Mouse (Mus musculus) erythroblast, adult 5-6 weeks (primary cell): ENCODE measurements around the gene Psmb6. TPM values are rescaled to one million over a fixed set of nuclear protein-coding genes. Genes with fewer than 3 reads are reported as not detected.
"Not testable (repeated sequence)": the region's sequence is repeated elsewhere in the genome, so short reads cannot be mapped to it uniquely, and the experiment has no call there.

Source experiments
- ATAC-seq: replicated peaks from 2 replicates; pipeline ENCODE4 v1.8.0; 2016; ENCODE audit warnings: moderate number of reproducible peaks, mild to moderate bottlenecking, moderate TSS enrichment, inconsistent platforms; ENCODE audit not compliant: poor library complexity, low FRiP score, severe bottlenecking
- total RNA-seq, 2 experiments: library from RNA; stranded (forward) in 1 of 2; stranded (reverse) in 1 of 2; fragments of 150-400 nt in 1 of 2; fragments of 200-764, 138-1000 nt in 1 of 2; gene quantifications; 2 replicates each; pipeline versions ENCODE4 v1.2.3 to v1.2.4; 2015 to 2017; ENCODE audit warnings: low replicate concordance in 2 of 2

Gene Psmb6
- total RNA-seq, 2 experiments from 2014 or later: 33.4 to 62.5 TPM

DNA sequence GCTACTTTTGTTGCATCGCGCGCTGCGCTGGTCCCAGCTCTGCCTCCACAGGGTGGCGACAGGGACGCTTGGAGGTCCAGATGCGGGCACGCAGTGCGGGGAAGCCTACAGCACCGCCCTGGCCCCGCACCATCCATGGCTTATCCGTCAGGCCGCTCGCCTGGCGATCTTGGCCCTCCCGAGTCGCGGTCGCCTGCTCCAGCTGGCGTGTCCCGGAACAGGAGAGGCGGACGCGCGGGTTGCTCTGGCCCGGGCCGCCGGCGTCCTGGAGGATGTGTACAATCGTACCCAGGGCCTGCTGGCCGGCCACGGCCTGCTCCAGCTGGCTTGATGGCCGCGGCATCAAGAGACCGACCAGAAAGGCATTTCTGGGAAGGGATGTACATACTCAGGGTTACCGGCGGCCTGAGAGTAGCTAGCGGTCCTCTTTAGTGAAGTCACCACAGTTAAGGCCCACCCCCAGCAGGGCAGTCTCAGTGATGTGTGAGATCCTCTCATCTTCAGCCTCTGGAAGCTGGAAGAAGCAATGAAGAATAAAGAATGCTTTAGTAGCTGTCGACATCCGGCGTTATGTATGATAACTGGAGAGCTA is 4.9 kb upstream of the Psmb6 start:
- no peak for ATAC-seq

DNA sequence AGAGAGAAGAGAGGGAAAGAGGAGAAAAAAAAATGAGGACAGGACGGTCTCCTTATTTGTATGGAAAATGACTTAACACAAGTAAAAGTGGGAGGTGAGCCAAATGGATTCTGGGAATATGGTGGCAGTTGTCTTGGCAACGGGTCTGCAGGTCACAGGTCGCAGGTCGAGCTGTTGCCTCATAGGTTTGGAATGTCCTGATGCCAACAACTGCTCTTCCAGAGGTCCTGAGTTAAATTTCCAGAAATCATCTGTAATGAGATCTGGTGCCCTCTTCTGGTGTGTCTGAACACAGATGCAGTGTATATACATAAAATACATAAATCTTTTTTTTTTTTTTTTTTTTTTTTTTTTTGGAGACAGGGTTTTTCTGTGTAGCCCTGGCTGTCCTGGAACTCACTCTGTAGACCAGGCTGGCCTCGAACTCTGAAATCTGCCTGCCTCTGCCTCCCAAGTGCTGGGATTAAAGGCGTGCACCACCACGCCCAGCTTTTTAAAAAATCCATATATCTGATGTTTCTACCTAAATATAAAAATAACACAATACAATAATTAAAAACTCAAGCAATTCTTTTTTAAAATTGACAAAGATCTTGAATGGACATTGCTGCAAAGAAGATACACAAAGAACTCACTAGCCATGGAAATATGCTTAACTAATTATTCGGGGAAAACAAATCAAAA is 1.7 kb upstream of the Psmb6 start:
- not testable (repeated sequence) for ATAC-seq

GRCm38 (mm10) chr11:70524782-70525181 is 385 bp upstream of the Psmb6 start:
- ATAC-seq: peak; percentile 33

GRCm38 (mm10) chr11:70525726-70526125 is 559 bp downstream of the Psmb6 start:
- no peak for ATAC-seq

GRCm38 (mm10) chr11:70526211-70526610 is 1.0 kb downstream of the Psmb6 start:
- ATAC-seq: no peak

- ATAC-seq: no peak
Measured at GRCm38 (mm10) chr11:70528610-70529009, 3.4 kb downstream of the Psmb6 start.

GRCm38 (mm10) chr11:70531065-70531464 is 5.9 kb downstream of the Psmb6 start:
- ATAC-seq: not testable (repeated sequence)

DNA sequence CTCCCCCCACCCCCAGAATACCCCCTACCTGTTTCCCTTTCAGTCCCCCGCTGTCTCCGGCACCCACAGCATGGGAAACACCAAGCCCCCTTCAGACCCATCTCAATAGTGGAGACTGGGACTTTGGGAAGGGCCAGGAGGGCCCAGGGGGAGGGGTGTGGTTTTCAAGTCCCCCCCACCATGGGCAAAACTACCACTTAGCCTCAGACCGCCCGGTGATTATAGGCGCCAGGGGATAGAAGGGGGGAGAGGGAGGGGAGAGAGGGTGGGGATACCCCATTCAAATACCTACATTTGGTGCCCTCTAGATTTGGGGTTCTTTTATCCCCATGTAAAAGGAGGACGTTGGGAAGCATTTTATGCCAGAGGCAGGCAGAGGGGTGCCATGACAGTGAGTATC is 7.7 kb downstream of the Psmb6 start, which contains the start of gene Gm40193:
Gene Gm40193, minus strand, starts transcription at position 101 of the 400 bp plus-strand sequence.
- no peak for ATAC-seq

GRCm38 (mm10) chr11:70539423-70539822 is 14.3 kb downstream of the Psmb6 start:
- ATAC-seq: no peak

DNA sequence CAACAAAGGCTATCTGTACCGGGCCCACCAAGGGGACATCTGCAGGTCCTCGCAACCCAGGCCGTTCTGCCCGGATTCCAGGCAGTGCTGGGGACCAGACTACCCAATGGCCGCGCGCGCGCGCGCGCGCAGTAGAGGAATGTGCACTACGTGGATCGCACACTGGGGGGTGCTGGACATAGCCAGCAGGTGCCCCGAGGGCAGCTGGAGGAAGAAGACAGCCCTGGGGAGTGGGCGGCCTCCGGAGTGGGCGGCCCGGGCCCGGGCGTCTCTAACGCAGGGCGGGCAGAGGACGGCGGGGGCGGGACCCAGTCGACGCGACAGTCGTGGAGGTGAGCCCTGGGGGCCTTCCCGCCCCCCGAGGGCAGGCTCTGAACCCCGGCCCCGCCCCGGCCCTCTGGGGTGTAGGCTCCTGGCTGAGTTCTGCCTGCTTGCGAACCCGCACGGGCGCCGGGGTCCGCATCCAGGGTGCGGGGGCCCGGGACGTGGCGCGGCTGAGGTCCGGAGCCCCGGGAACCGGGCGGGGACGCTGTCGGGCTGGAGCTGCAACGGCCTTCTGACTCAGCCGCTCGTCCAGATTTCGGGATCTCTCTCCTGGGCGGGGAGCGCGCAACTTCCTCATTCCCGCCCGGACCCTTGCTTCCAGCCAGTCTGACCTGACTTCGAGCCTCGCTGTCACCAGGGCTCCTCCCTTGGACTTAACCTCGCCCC is 14.9 kb downstream of the Psmb6 start, which contains the start of gene Pld2:
Gene Pld2, plus strand, starts transcription at position 188 of the 711 bp plus-strand sequence.
- no peak for ATAC-seq

DNA sequence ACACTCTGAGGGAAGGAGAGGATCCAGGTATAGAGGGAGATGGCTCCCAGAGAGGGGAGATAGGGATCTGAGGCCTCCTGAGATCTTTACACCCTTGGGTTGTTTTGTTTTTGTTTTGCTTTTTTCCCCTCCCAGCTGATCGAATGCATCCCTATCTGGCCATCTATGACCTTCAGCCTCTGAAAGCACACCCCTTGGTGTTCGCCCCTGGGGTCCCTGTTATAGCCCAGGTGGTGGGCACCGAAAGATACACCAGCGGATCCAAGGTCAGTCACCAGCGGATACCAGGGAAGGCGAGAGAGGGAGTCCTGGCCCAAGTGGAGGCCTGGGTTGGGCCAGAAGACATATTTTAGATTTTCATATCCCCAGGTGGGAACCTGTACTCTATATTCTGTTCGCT is 15.8 kb downstream of the Psmb6 start:
- no peak for ATAC-seq

GRCm38 (mm10) chr11:70541415-70541814 is 16.2 kb downstream of the Psmb6 start:
- no peak for ATAC-seq

GRCm38 (mm10) chr11:70544496-70544895 is 19.3 kb downstream of the Psmb6 start:
- ATAC-seq: no peak

GRCm38 (mm10) chr11:70551526-70551925 is 26.4 kb downstream of the Psmb6 start:
- no peak for ATAC-seq

DNA sequence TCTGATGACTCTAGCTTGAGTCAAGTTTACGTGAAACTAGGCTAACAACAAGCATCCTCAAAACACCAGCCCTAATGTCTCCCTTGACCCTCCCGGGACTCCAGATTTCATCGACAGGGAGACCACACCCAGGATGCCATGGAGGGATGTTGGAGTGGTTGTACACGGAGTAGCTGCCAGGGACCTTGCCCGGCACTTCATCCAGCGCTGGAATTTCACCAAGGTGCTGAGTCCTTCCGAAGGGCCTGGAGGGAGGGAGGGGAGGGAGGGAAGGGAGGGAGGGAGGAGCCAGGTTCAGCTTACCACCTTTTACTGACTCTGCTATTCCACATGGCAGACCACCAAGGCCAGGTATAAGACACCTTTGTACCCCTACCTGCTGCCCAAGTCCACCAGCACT is 28.8 kb downstream of the Psmb6 start:
- ATAC-seq: no peak

GRCm38 (mm10) chr11:70557545-70557944 is 32.4 kb downstream of the Psmb6 start:
- ATAC-seq: no peak

GRCm38 (mm10) chr11:70561937-70562286 is 36.7 kb downstream of the Psmb6 start:
- no peak for ATAC-seq

DNA sequence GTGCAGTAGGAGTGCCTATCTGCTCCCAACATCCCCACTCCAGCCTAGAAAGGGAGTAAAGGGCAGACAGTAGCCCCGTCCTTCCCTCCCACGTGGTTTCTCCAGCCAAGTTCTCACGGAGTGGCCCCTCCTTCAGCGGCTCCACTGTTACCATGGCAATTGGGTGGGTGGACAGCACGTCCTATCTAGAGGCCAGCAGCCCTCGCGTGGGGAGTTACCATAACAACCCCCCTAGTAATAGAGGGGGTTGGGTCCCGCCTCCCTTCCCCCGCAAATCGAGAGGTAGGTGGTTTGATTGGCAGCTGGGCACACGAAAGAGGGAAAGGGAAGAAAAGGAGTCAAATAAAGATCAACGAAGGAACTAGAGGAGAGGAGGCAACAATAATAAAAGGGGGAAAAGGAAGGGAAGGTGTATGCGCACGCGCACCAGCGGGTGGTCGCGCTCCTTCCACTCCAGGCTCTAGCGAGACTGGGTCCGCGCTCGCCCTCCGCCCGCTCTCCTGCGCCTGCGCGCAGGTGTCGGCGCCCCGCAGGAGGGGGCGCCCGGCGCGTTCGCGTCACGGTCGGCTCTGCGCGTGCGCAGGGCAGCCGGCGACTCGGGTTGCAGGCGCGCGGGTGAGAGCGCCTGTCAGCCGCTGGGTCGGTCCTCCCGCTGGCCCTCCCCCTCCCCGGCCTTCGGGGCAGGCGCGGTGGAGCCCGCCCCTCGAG is 37.3 kb downstream of the Psmb6 start, which contains the start of gene Mink1:
Gene Mink1, plus strand, starts transcription at position 595 of the 708 bp plus-strand sequence.
- peak; percentile 69 for ATAC-seq

DNA sequence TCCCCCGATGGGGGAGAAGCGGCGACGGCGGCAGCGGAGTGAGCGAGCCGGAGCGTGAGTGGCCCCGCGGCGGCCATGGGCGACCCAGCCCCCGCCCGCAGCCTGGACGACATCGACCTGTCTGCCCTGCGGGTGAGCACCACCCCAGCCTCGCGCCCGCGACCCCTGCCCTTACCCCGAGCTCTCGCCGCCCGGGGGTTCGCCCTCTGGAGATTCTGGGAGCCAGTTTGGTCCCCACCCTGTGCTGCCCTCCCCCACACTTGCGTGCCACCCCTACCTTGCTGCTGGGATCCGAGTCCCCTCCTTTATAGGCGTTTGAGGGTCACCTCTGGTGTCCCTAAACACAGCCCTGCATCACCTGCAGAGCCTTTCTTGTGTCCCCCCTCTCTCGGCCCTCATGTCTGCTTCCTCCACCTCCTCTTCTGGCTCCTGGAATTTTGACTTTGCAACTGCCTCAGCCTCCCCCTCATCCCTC is 37.9 kb downstream of the Psmb6 start:
- 0 out of 2 replicates have a peak, but pooled peaks have one; percentile 34 for ATAC-seq
